Mouse (Mus musculus): ENCODE measurements at regions not wholly inside any gene's neighbourhood (a gene's known extent, or its start where the extent isn't known, plus 50 kb on each side); places are given as distances from the start of the nearest gene placed in this dataset.
A peak's percentile ranks its signal among the peaks of the same experiment; 100 is the strongest.
"Not testable (repeated sequence)": the region's sequence is repeated elsewhere in the genome, so short reads cannot be mapped to it uniquely, and the experiment has no call there.

- Histone ChIP-seq H3K27me3 (peaks cover 28% of the 10 kb centered on the region), H3K27ac (no peak overlapping the region), H3K9ac (replicated peaks) (no peak overlapping the region), H3K36me3 (no peaks in the 10 kb centered on the region), H3K4me1 (replicated peaks) (peaks cover 7% of the 10 kb centered on the region), H3K4me2 (0 out of 2 replicates have a peak overlapping the region, but pooled peaks have one; percentile 8), H3K9me3 (no peaks in the 10 kb centered on the region), H3K4me3 (replicated peaks) (no peak overlapping the region)
- peak; percentile 85; the same call in 1 of the 2 replicates for ATAC-seq (ENCODE audit: insufficient number of reproducible peaks, insufficient read depth, low FRiP score, low TSS enrichment, low read depth)
- WGBS, result 14% methylated on average over 3 of the region's 3 CpGs
Measured at GRCm38 (mm10) chr8:7323067-7323675, 1337.9 kb downstream of the Efnb2 start.

- no peak for ATAC-seq (ENCODE audit: insufficient number of reproducible peaks, insufficient read depth, low FRiP score, low TSS enrichment, low read depth)
- H3K4me1 ChIP-seq (replicated peaks), result peaks cover 7% of the 10 kb centered on the region
- no peak overlapping the region for H3K4me3 ChIP-seq (replicated peaks)
- H3K4me2 ChIP-seq, result 0 out of 2 replicates have a peak overlapping the region, but pooled peaks have one; percentile 8
- WGBS, result 45% methylated on average over 12 of the region's 12 CpGs
- H3K27me3 ChIP-seq, result peaks cover 28% of the 10 kb centered on the region
- H3K27ac ChIP-seq, result no peak overlapping the region
- H3K9me3 ChIP-seq, result no peaks in the 10 kb centered on the region
- H3K36me3 ChIP-seq, result no peaks in the 10 kb centered on the region
- no peak overlapping the region for H3K9ac ChIP-seq (replicated peaks)
Measured at GRCm38 (mm10) chr8:7322376-7323066, 1338.5 kb downstream of the Efnb2 start.

- peaks cover 24% of the 10 kb centered on the region for H3K27me3 ChIP-seq
- H3K9me3 ChIP-seq, result no peaks in the 10 kb centered on the region
- H3K27ac ChIP-seq, result no peak overlapping the region
- H3K36me3 ChIP-seq, result no peaks in the 10 kb centered on the region
- no peak for ATAC-seq (ENCODE audit: insufficient number of reproducible peaks, insufficient read depth, low FRiP score, low TSS enrichment, low read depth)
- no peak overlapping the region for H3K4me2 ChIP-seq
- H3K4me3 ChIP-seq (replicated peaks), result no peak overlapping the region
- no peaks in the 10 kb centered on the region for H3K4me1 ChIP-seq (replicated peaks)
- WGBS, result 27% methylated on average over 4 of the region's 4 CpGs
- no peak overlapping the region for H3K9ac ChIP-seq (replicated peaks)
Measured at GRCm38 (mm10) chr8:7316806-7317355, 1344.2 kb downstream of the Efnb2 start.

DNA sequence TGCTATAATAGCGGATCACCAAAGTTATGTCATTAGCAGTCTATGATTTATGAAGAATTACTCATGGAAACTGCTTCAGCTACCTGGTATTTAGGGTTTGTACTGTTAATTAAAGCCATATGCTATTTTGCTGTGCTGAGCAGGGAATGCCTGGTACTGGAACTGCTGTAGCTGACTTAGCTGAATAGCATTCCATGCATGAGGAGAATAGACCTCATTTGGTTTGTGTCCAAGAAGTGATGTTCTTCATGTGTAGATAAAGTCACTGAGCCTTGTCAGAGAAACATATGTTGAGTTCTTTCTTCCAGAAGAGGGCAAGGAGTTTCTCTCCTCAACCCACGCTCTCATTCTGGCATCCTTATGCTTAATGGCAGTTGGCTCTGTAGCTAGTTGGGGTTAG, 1351.8 kb downstream of the Efnb2 start:
- H3K9ac ChIP-seq (replicated peaks), result no peak overlapping the region
- no peak overlapping the region for H3K4me2 ChIP-seq
- ATAC-seq (ENCODE audit: insufficient number of reproducible peaks, insufficient read depth, low FRiP score, low TSS enrichment, low read depth), result no peak
- H3K9me3 ChIP-seq, result no peaks in the 10 kb centered on the region
- peaks cover 3% of the 10 kb centered on the region; the same call in 1 of the 2 replicates for H3K27me3 ChIP-seq
- 0 out of 2 replicates have a peak, but pooled peaks cover 6% of the 10 kb centered on the region for H3K4me1 ChIP-seq (replicated peaks)
- whole genome bisulfite sequencing, result 61% methylated on average over 2 of the region's 2 CpGs
- no peaks in the 10 kb centered on the region for H3K36me3 ChIP-seq
- no peak overlapping the region for H3K27ac ChIP-seq
- H3K4me3 ChIP-seq (replicated peaks), result no peak overlapping the region

- Histone ChIP-seq H3K9ac (replicated peaks) (no peak overlapping the region), H3K27me3 (0 out of 2 replicates have a peak, but pooled peaks cover 2% of the 10 kb centered on the region), H3K4me1 (replicated peaks) (peaks cover 6% of the 10 kb centered on the region; the same call in 1 of the 2 replicates), H3K4me2 (no peak overlapping the region), H3K36me3 (no peaks in the 10 kb centered on the region), H3K27ac (no peak overlapping the region), H3K9me3 (no peaks in the 10 kb centered on the region), H3K4me3 (replicated peaks) (no peak overlapping the region)
- WGBS, result 15% methylated on average over 7 of the region's 7 CpGs
- no peak; the same call in 1 of the 2 replicates for ATAC-seq (ENCODE audit: insufficient number of reproducible peaks, insufficient read depth, low FRiP score, low TSS enrichment, low read depth)
Measured at GRCm38 (mm10) chr8:7289361-7289760, 1371.7 kb downstream of the Efnb2 start.

DNA sequence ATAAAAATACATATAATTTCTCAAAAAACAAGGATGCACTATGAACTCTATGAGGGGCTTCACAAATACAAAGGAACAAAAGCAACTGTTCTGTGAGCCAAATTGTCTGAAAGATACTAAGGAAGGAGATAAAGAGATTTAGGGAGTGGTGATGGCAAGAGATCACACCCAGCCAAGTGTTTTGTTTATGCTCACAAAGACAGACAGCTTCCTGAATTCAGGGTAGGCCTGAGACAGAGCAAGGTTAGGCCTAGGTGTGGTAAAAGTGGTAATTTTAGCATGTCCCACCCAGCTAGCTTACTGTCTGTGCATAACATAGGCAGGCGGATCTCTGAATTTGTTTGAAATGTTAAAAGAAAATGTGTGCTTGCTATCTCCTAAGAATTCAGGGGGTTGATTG, 1374.5 kb downstream of the Efnb2 start:
- no peaks in the 10 kb centered on the region for H3K9me3 ChIP-seq
- no peak overlapping the region for H3K9ac ChIP-seq (replicated peaks)
- H3K4me3 ChIP-seq (replicated peaks), result no peak overlapping the region
- no peak for ATAC-seq (ENCODE audit: insufficient number of reproducible peaks, insufficient read depth, low FRiP score, low TSS enrichment, low read depth)
- H3K27me3 ChIP-seq, result 0 out of 2 replicates have a peak, but pooled peaks cover 2% of the 10 kb centered on the region
- H3K4me1 ChIP-seq (replicated peaks), result peaks cover 6% of the 10 kb centered on the region
- no peak overlapping the region for H3K4me2 ChIP-seq
- WGBS, result 92% methylated on average over 1 of the region's 1 CpGs
- no peaks in the 10 kb centered on the region for H3K36me3 ChIP-seq
- no peak overlapping the region for H3K27ac ChIP-seq

- Histone ChIP-seq H3K4me2 (no peak overlapping the region), H3K36me3 (no peaks in the 10 kb centered on the region), H3K27ac (no peak overlapping the region), H3K4me1 (replicated peaks) (no peaks in the 10 kb centered on the region), H3K9ac (replicated peaks) (no peak overlapping the region), H3K4me3 (replicated peaks) (no peak overlapping the region), H3K9me3 (no peaks in the 10 kb centered on the region), H3K27me3 (no peaks in the 10 kb centered on the region)
- WGBS, result 86% methylated on average over 3 of the region's 3 CpGs
- no peak for ATAC-seq (ENCODE audit: insufficient number of reproducible peaks, insufficient read depth, low FRiP score, low TSS enrichment, low read depth)
Measured at GRCm38 (mm10) chr8:7267406-7267805, 1393.6 kb downstream of the Efnb2 start.

DNA sequence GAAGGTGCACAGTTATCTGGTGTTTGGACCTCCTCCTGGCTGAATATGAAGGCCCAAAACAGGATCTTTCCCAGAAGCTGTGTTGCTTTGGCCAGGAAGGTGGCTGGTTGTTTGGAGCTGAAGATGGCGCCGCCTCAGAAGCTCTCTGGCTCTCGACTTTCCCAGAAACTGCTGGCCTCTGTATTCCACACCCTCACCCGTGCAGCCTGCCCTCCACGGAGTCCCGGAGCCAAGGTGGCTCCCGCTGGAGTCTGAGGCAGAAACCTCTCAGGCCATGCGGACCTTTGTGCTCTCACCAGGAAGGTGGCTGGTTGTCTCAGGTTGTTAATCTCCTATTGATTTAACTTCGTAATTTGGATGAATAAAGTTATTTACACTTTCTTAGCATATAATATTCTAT, 1406.7 kb downstream of the Efnb2 start:
- not testable (repeated sequence) for H3K9me3 ChIP-seq; H3K27ac ChIP-seq; H3K27me3 ChIP-seq; H3K36me3 ChIP-seq; ATAC-seq (ENCODE audit: insufficient number of reproducible peaks, insufficient read depth, low FRiP score, low TSS enrichment, low read depth); H3K4me1 ChIP-seq (replicated peaks); H3K9ac ChIP-seq (replicated peaks); H3K4me3 ChIP-seq (replicated peaks); H3K4me2 ChIP-seq
- 95% methylated on average over 9 of the region's 9 CpGs for WGBS

GRCm38 (mm10) chr8:7240321-7240720, 1420.7 kb downstream of the Efnb2 start:
- Histone ChIP-seq H3K4me1 (replicated peaks) (no peaks in the 10 kb centered on the region), H3K4me3 (replicated peaks) (no peak overlapping the region), H3K9ac (replicated peaks) (no peak overlapping the region), H3K9me3 (no peaks in the 10 kb centered on the region), H3K27me3 (no peaks in the 10 kb centered on the region), H3K27ac (no peak overlapping the region), H3K36me3 (no peaks in the 10 kb centered on the region), H3K4me2 (no peak overlapping the region)
- no peak for ATAC-seq (ENCODE audit: insufficient number of reproducible peaks, insufficient read depth, low FRiP score, low TSS enrichment, low read depth)
- 91% methylated on average over 1 of the region's 1 CpGs for WGBS

DNA sequence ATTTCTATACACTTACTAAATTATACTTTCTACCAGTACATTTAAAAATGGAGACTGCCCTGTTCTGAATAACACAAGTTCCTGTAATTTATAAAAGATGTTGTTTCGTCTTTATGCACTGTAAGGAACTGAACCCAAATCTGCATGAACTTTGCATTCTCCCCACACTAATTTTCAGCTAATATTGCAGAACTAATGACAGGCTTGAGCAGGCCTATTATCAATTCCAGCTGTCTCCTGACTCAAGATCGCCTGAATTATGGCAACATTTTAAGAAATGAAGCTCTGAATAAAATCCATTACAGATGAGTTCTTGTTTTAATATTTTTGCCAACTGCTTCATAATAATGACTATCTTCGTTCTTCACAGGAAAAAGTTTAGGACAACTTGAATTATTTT, 1427.0 kb downstream of the Efnb2 start:
- Histone ChIP-seq H3K4me1 (replicated peaks) (no peaks in the 10 kb centered on the region), H3K9me3 (no peaks in the 10 kb centered on the region), H3K36me3 (no peaks in the 10 kb centered on the region), H3K4me2 (no peak overlapping the region), H3K27me3 (no peaks in the 10 kb centered on the region), H3K9ac (replicated peaks) (no peak overlapping the region), H3K27ac (no peak overlapping the region), H3K4me3 (replicated peaks) (no peak overlapping the region)
- WGBS, result 49% methylated on average over 3 of the region's 3 CpGs
- no peak for ATAC-seq (ENCODE audit: insufficient number of reproducible peaks, insufficient read depth, low FRiP score, low TSS enrichment, low read depth)

GRCm38 (mm10) chr8:7219300-7219699, 1441.7 kb downstream of the Efnb2 start:
- 87% methylated on average over 3 of the region's 3 CpGs for WGBS
- no peak overlapping the region for H3K4me3 ChIP-seq (replicated peaks)
- H3K9ac ChIP-seq (replicated peaks), result no peak overlapping the region
- H3K4me1 ChIP-seq (replicated peaks), result no peaks in the 10 kb centered on the region
- no peak for ATAC-seq (ENCODE audit: insufficient number of reproducible peaks, insufficient read depth, low FRiP score, low TSS enrichment, low read depth)
- H3K27me3 ChIP-seq, result no peaks in the 10 kb centered on the region
- no peak overlapping the region for H3K27ac ChIP-seq
- H3K36me3 ChIP-seq, result no peaks in the 10 kb centered on the region
- H3K4me2 ChIP-seq, result no peak overlapping the region
- no peaks in the 10 kb centered on the region for H3K9me3 ChIP-seq
